Mouse (Mus musculus) megakaryocyte, embryonic 14.5 days (primary cell): ENCODE data around the gene Actn4.

ENCODE experiments used
- FLI1 ChIP-seq: IDR thresholded peaks from 2 replicates; pipeline ENCODE4 v1.6.1; 2012; ENCODE audit warnings: low read length, inconsistent platforms, mixed read lengths
- GATA1 ChIP-seq: IDR thresholded peaks from 3 replicates; pipeline ENCODE4 v1.6.1; 2012; ENCODE audit warnings: mixed read lengths, low read length, inconsistent platforms, borderline replicate concordance

GRCm38 (mm10) chr7:28925317-28925716 is 36.8 kb downstream of the Actn4 start:
- TF ChIP-seq FLI1 = no peak
- TF ChIP-seq GATA1 = no peak
